Comparison of ENCODE assay signal across 8 mouse cellular contexts in the genomic region with DNA sequence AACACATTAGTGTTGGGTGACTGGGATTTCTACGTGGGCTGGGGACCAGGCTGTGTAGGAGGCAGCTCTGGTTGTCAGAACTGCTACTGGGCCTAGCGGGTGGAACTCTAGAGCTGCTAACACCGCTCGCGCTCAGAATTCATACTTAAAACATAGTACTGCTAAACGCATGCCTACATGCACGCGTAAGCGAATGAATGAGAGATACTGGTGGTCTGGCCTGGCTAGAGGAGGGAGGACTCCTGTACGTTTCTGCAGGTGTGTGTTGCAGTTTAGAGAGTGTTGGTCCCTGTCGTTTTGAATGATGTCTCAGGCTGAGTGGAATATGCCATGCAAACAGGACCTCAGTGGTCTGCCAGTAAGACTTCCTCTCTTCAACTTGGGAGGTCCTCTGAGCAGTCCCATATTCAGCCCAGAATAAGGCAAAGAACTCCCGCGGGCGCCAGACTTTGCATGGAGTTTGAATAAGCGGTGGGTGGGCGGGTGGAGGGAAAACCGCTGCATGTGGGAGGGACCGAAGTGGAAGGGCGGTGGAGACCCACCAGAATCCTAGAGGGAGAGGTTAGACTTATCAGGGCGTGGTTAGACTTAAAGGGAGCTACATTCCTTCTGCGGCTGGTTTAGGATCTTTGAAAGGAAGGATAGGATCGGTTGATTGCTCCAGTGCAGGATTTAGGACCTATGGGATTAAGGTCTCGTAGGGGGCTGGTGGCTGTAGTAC. TPM values are rescaled to one million over a fixed set of nuclear protein-coding genes. Genes with fewer than 3 reads are reported as not detected.
DNase-seq lines count a peak whose midpoint lies in the region; ATAC-seq and TF ChIP-seq lines count a peak whose summit lies in the region.

No protein-coding gene starts in this region.

- H3K9me3 ChIP-seq in lung, postnatal 0 days (ENCODE audit: low read length), result no peaks in the 10 kb centered on the region
- H3K9me3 ChIP-seq in forebrain, embryonic 14.5 days (replicated peaks; ENCODE audit: control insufficient read depth, low read length), result no peaks in the 10 kb centered on the region
- no peaks in the 10 kb centered on the region for H3K9me3 ChIP-seq in liver, embryonic 12.5 days (replicated peaks)
- H3K9me3 ChIP-seq in stomach, embryonic 15.5 days, result no peaks in the 10 kb centered on the region

- H3K9ac ChIP-seq in lung, postnatal 0 days (replicated peaks; ENCODE audit: low read depth), result no peak overlapping the region
- H3K9ac ChIP-seq in forebrain, embryonic 14.5 days (ENCODE audit: low read length), result no peak overlapping the region
- H3K9ac ChIP-seq in liver, embryonic 12.5 days, result no peak overlapping the region
- H3K9ac ChIP-seq in stomach, embryonic 15.5 days, result no peak overlapping the region

- no peak for TF ChIP-seq CTCF in lung, postnatal 0 days (IDR thresholded peaks at IDR 0.05)

- H3K27ac ChIP-seq in lung, postnatal 0 days (ENCODE audit: low read length), result no peak overlapping the region
- H3K27ac ChIP-seq in forebrain, embryonic 14.5 days (ENCODE audit: low read depth, low read length), result no peak overlapping the region
- no peak overlapping the region for H3K27ac ChIP-seq in liver, embryonic 12.5 days
- H3K27ac ChIP-seq in stomach, embryonic 15.5 days, result no peak overlapping the region

- peak overlapping the region; percentile 67 for H3K4me2 ChIP-seq in lung, postnatal 0 days (replicated peaks; ENCODE audit: low read depth, low read length)
- H3K4me2 ChIP-seq in forebrain, embryonic 14.5 days (ENCODE audit: low read length), result peak overlapping the region; percentile 20; the same call in 1 of the 2 replicates
- H3K4me2 ChIP-seq in liver, embryonic 12.5 days, result peak overlapping the region; percentile 72
- peak overlapping the region; percentile 92 for H3K4me2 ChIP-seq in stomach, embryonic 15.5 days

- WGBS in lung, postnatal 0 days, result 33% methylated on average over 23 of the region's 23 CpGs
- WGBS in forebrain, embryonic 14.5 days, result 31% methylated on average over 23 of the region's 23 CpGs
- 37% methylated on average over 23 of the region's 23 CpGs for WGBS in liver, embryonic 12.5 days (ENCODE audit: insufficient replicate concordance)
- WGBS in stomach, embryonic 15.5 days, result 34% methylated on average over 23 of the region's 23 CpGs

- DNase-seq in lung, postnatal 0 days (ENCODE audit: low spot score), result no peak
- DNase-seq in lung, postnatal 25 days (ENCODE audit: low spot score), result no peak
- DNase-seq in forebrain, embryonic 14.5 days (ENCODE audit: low spot score), result peak; percentile 13
- DNase-seq in adrenal gland, adult 2 months, result no peak
- DNase-seq in spleen, postnatal 14 days (ENCODE audit: low spot score in 2 of 2), result no peak
- no peak for DNase-seq in urinary bladder, adult 18-20 months (ENCODE audit: low spot score in 2 of 2)

- H3K4me3 ChIP-seq in lung, postnatal 0 days (ENCODE audit: low read depth, low read length), result peak overlapping the region; percentile 16; the same call in 1 of the 2 replicates
- no peak overlapping the region for H3K4me3 ChIP-seq in forebrain, embryonic 14.5 days (ENCODE audit: low read depth, low read length)
- peak overlapping the region; percentile 47; the same call in 1 of the 2 replicates for H3K4me3 ChIP-seq in liver, embryonic 12.5 days
- peak overlapping the region; percentile 50 for H3K4me3 ChIP-seq in stomach, embryonic 15.5 days (replicated peaks)

- ATAC-seq in lung, postnatal 0 days, result no peak
- no peak for ATAC-seq in forebrain, embryonic 14.5 days
- no peak for ATAC-seq in liver, embryonic 12.5 days
- no peak for ATAC-seq in stomach, embryonic 15.5 days (ENCODE audit: insufficient read depth, low FRiP score, low read depth)

- no peaks in the 10 kb centered on the region for H3K36me3 ChIP-seq in lung, postnatal 0 days (ENCODE audit: insufficient read depth, low read length)
- H3K36me3 ChIP-seq in forebrain, embryonic 14.5 days (ENCODE audit: control insufficient read depth, insufficient read depth, low read length), result no peaks in the 10 kb centered on the region
- H3K36me3 ChIP-seq in liver, embryonic 12.5 days, result no peaks in the 10 kb centered on the region
- H3K36me3 ChIP-seq in stomach, embryonic 15.5 days, result no peaks in the 10 kb centered on the region

- no peak for TF ChIP-seq EP300 in lung, postnatal 0 days (IDR thresholded peaks at IDR 0.05)

- H3K27me3 ChIP-seq in lung, postnatal 0 days (replicated peaks; ENCODE audit: insufficient read depth, low read length), result peaks cover 21% of the 10 kb centered on the region
- H3K27me3 ChIP-seq in forebrain, embryonic 14.5 days (replicated peaks; ENCODE audit: control insufficient read depth, insufficient read depth, low read length), result peaks cover 24% of the 10 kb centered on the region
- peaks cover 71% of the 10 kb centered on the region for H3K27me3 ChIP-seq in liver, embryonic 12.5 days (replicated peaks)
- H3K27me3 ChIP-seq in stomach, embryonic 15.5 days (replicated peaks), result peaks cover 32% of the 10 kb centered on the region

- no peaks in the 10 kb centered on the region; the same call in 1 of the 2 replicates for H3K4me1 ChIP-seq in lung, postnatal 0 days (ENCODE audit: insufficient read depth, low read depth, low read length)
- H3K4me1 ChIP-seq in forebrain, embryonic 14.5 days (ENCODE audit: control insufficient read depth, insufficient read depth, low read length), result no peaks in the 10 kb centered on the region
- no peaks in the 10 kb centered on the region for H3K4me1 ChIP-seq in liver, embryonic 12.5 days
- peaks cover 8% of the 10 kb centered on the region for H3K4me1 ChIP-seq in stomach, embryonic 15.5 days

RNA-seq across cellular contexts. Expression of gene Hck, which starts 1.1 kb away (rescaled TPM):
- polyA plus RNA-seq in lung, postnatal 0 days (2015; fragmentation: Nextera tagmentation; extraction: Ambion mirVana), result 37.1 and 59.4 TPM in 2 replicates
- 1.2 and 1.9 TPM in 2 replicates for polyA plus RNA-seq in forebrain, embryonic 14.5 days (2014; fragmentation: Nextera tagmentation; extraction: Ambion mirVana)
- polyA plus RNA-seq in liver, embryonic 12.5 days (2016; fragmentation: Nextera tagmentation; extraction: Ambion mirVana), result 5.6 and 6.5 TPM in 2 replicates
- polyA plus RNA-seq in stomach, embryonic 15.5 days (2015; fragmentation: Nextera tagmentation; extraction: Ambion mirVana), result 6.5 and 6.8 TPM in 2 replicates
- 1 to 10 TPM; 3.1 to 4.6 TPM for total RNA-seq in adrenal gland, adult 2 months (2021)
- 4.2 and 4.7 TPM in 2 replicates for polyA plus RNA-seq in adrenal gland, adult 2 months (2012; rRNA removed)

RNA-seq across cellular contexts. Expression of gene Ccm2l, which starts 41.5 kb away (rescaled TPM):
- 10.7 and 11.1 TPM in 2 replicates for polyA plus RNA-seq in lung, postnatal 0 days (2015; fragmentation: Nextera tagmentation; extraction: Ambion mirVana)
- polyA plus RNA-seq in forebrain, embryonic 14.5 days (2014; fragmentation: Nextera tagmentation; extraction: Ambion mirVana), result 0.77 and 1.1 TPM in 2 replicates
- polyA plus RNA-seq in liver, embryonic 12.5 days (2016; fragmentation: Nextera tagmentation; extraction: Ambion mirVana), result 2.1 and 2.6 TPM in 2 replicates
- polyA plus RNA-seq in stomach, embryonic 15.5 days (2015; fragmentation: Nextera tagmentation; extraction: Ambion mirVana), result 1.7 and 1.9 TPM in 2 replicates
- 10 to 100 TPM; 12.7 to 15.3 TPM for total RNA-seq in adrenal gland, adult 2 months (2021)
- 37.1 and 49.1 TPM in 2 replicates for polyA plus RNA-seq in adrenal gland, adult 2 months (2012; rRNA removed)

RNA-seq across cellular contexts. Expression of gene Tm9sf4, which starts 53.9 kb away (rescaled TPM):
- polyA plus RNA-seq in lung, postnatal 0 days (2015; fragmentation: Nextera tagmentation; extraction: Ambion mirVana), result 39.7 and 44.5 TPM in 2 replicates
- polyA plus RNA-seq in forebrain, embryonic 14.5 days (2014; fragmentation: Nextera tagmentation; extraction: Ambion mirVana), result 54.5 and 69.8 TPM in 2 replicates
- 43.4 and 44.8 TPM in 2 replicates for polyA plus RNA-seq in liver, embryonic 12.5 days (2016; fragmentation: Nextera tagmentation; extraction: Ambion mirVana)
- polyA plus RNA-seq in stomach, embryonic 15.5 days (2015; fragmentation: Nextera tagmentation; extraction: Ambion mirVana), result 80.5 and 85.6 TPM in 2 replicates
- total RNA-seq in adrenal gland, adult 2 months (2021), result 100 to 1,000 TPM; 104 to 121 TPM
- polyA plus RNA-seq in adrenal gland, adult 2 months (2012; rRNA removed), result 40.8 and 66.2 TPM in 2 replicates

Comparison
In these comparisons a context has a peak if more than half of its experiments do, and no peak if none do; other contexts are left out.
1. H3K4me2 ChIP-seq: peak in every context shown above with its lines; median percentile 92 in stomach, embryonic 15.5 days; 72 in liver, embryonic 12.5 days; 67 in lung, postnatal 0 days; 20 in forebrain, embryonic 14.5 days.